Mouse (Mus musculus): ENCODE data around the gene Polr3c.

DNA sequence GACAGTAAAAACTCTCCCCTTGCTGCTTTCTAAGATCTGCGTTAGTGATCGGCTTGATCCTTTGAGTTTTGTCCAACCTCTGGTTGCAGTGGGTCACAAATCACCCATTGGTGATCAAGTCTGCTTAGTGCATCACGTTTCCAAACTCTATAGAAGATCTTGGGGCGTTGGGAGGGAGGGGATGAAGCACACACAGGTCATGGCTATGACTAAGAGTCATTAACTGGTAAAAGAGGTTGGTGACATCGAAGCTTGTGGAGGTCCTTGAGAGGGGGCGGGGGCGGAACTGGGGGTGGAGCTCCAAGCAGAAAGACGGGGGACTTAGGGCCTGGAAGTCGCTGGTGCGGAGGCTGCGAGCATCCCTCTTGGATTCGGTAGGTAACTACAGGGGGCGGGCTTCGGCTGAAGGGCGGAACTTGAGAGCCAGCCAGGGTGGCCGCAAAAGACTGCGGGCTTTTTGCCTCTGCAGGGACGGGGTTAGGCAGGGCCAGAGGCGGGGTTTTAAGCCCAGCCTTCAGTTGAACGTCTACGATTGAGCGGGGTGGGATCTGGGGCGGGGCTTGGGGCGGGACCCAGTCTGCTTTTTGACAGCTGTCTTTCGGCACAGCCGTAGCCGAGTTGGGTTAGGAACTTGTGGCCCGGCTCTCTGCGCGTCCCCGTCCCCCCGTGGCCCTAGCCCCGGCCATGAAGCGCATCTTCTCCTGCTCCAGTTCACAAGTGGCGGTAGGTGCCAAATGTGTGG lies 57.5 kb downstream of the Polr3c start, which contains the start of gene Ankrd35:
- TF ChIP-seq POLR2A (IDR thresholded peaks at IDR 0.05; ENCODE audit: control insufficient read depth, extremely low read depth, insufficient read depth, low read length, poor library complexity) (no peak), CTCF (IDR thresholded peaks at IDR 0.05; ENCODE audit: borderline replicate concordance, control insufficient read depth, extremely low read depth, insufficient read depth, low read length, poor library complexity) (no peak)
